18 mouse cellular contexts compared by ENCODE assay signal in genomic region chr2:151975295-151975694, GRCm38 (mm10). TPM values are rescaled to one million over a fixed set of nuclear protein-coding genes. Genes with fewer than 3 reads are reported as not detected.
DNase-seq lines count a peak whose midpoint lies in the region; ATAC-seq and TF ChIP-seq lines count a peak whose summit lies in the region.
"Had no signal": no experiment of that assay in that cellular context is flagged by ENCODE, and none has a peak within 500 bp of the region (broad histone marks: within the 10 kb centered on the region; RNA-seq: fewer than 3 reads in every experiment).

No protein-coding gene starts in this region.

- peak; percentile 6; the same call in 1 of the 2 replicates for TF ChIP-seq CTCF in gastrocnemius, adult 2 months (IDR thresholded peaks at IDR 0.05)
- TF ChIP-seq CTCF in layer of hippocampus, adult 2 months (conservative IDR thresholded peaks at IDR 0.05), result peak; percentile 51

- H3K9ac ChIP-seq in neural tube, embryonic 11.5 days (ENCODE audit: low read length), result no peak overlapping the region
- H3K9ac ChIP-seq: embryonic facial prominence, embryonic 13.5 days; hindbrain, embryonic 15.5 days; limb, embryonic 13.5 days; lung, embryonic 15.5 days; midbrain, embryonic 13.5 days had no signal

- H3K4me2 ChIP-seq in neural tube, embryonic 11.5 days (ENCODE audit: low read depth), result no peak overlapping the region
- H3K4me2 ChIP-seq: embryonic facial prominence, embryonic 13.5 days; hindbrain, embryonic 15.5 days; limb, embryonic 13.5 days; lung, embryonic 15.5 days had no signal

- H3K9me3 ChIP-seq in neural tube, embryonic 11.5 days (ENCODE audit: control insufficient read depth, low read length), result no peaks in the 10 kb centered on the region
- H3K9me3 ChIP-seq: embryonic facial prominence, embryonic 13.5 days; hindbrain, embryonic 15.5 days; limb, embryonic 13.5 days; lung, embryonic 15.5 days; midbrain, embryonic 13.5 days had no signal

- ATAC-seq in neural tube, embryonic 11.5 days (ENCODE audit: insufficient read depth, low FRiP score, low TSS enrichment), result no peak
- ATAC-seq: midbrain, embryonic 13.5 days had no signal

- peaks cover 40% of the 10 kb centered on the region for H3K4me1 ChIP-seq in neural tube, embryonic 11.5 days (ENCODE audit: control insufficient read depth, insufficient read depth, low read length)

- H3K27ac ChIP-seq in gastrocnemius, adult 2 months, result no peak overlapping the region
- H3K27ac ChIP-seq in layer of hippocampus, adult 2 months, result no peak overlapping the region
- no peak overlapping the region for H3K27ac ChIP-seq in neural tube, embryonic 11.5 days (ENCODE audit: low read depth, low read length)
- H3K27ac ChIP-seq: embryonic facial prominence, embryonic 13.5 days; hindbrain, embryonic 15.5 days; limb, embryonic 13.5 days; midbrain, embryonic 13.5 days had no signal

- no peaks in the 10 kb centered on the region for H3K36me3 ChIP-seq in neural tube, embryonic 11.5 days (ENCODE audit: control insufficient read depth, insufficient read depth, low read length)
- H3K36me3 ChIP-seq: hindbrain, embryonic 15.5 days; midbrain, embryonic 13.5 days had no signal

- WGBS in neural tube, embryonic 11.5 days, result 91% methylated on average over 5 of the region's 5 CpGs

- 0 out of 2 replicates have a peak, but pooled peaks cover 3% of the 10 kb centered on the region for H3K27me3 ChIP-seq in neural tube, embryonic 11.5 days (ENCODE audit: control insufficient read depth, insufficient read depth, low read length)
- H3K27me3 ChIP-seq: hindbrain, embryonic 15.5 days; lung, embryonic 15.5 days; midbrain, embryonic 13.5 days had no signal

- intact Hi-C loops in gastrocnemius, adult 2 months (cut with DNase I), result no loop called here

- H3K4me3 ChIP-seq in gastrocnemius, adult 2 months, result no peak overlapping the region
- no peak overlapping the region for H3K4me3 ChIP-seq in layer of hippocampus, adult 2 months
- no peak overlapping the region for H3K4me3 ChIP-seq in neural tube, embryonic 11.5 days (ENCODE audit: low read depth, low read length)
- H3K4me3 ChIP-seq: embryonic facial prominence, embryonic 13.5 days; hindbrain, embryonic 15.5 days; limb, embryonic 13.5 days; lung, embryonic 15.5 days; midbrain, embryonic 13.5 days had no signal

- DNase-seq in gastrocnemius, adult 2 months, result peak; percentile 7
- no peak for DNase-seq in gastrocnemius, postnatal 25 days
- DNase-seq in layer of hippocampus, adult 2 months (ENCODE audit: low spot score in 2 of 2), result no peak
- DNase-seq in layer of hippocampus, adult 8-10 months (ENCODE audit: low spot score in 2 of 2), result no peak
- DNase-seq in neural tube, embryonic 11.5 days (ENCODE audit: low spot score), result peak; percentile 9
- DNase-seq in neural tube, embryonic 10.5 days (ENCODE audit: extremely low spot score, low spot score), result no peak
- DNase-seq in right cerebral cortex, postnatal 14 days, result no peak
- no peak for DNase-seq in adipocyte (ENCODE audit: low spot score)
- DNase-seq: adrenal gland, postnatal 25 days; cerebellum, adult 9-10 months; gastrocnemius, postnatal 10 days; right cerebral cortex, adult 18-20 months; thymus, postnatal 4 days had no signal

RNA-seq across cellular contexts. Expression of gene Fam110a, which starts 4.7 kb away (rescaled TPM):
- total RNA-seq in gastrocnemius, adult 2 months (2021), result 1 to 10 TPM; 1.8 to 2.6 TPM
- 1 to 10 TPM; 2.2 to 2.9 TPM for total RNA-seq in gastrocnemius, postnatal 25 days (2021)
- total RNA-seq in layer of hippocampus, adult 2 months (2021), result 1 to 10 TPM; 7.8 to 8.0 TPM
- 1 to 10 TPM; 5.9 to 8.0 (median 7.2) TPM for total RNA-seq in layer of hippocampus, adult 8-10 months (2022)
- polyA plus RNA-seq in neural tube, embryonic 11.5 days (2014; fragmentation: Nextera tagmentation; extraction: Ambion mirVana), result 82.2 and 92.9 TPM in 2 replicates

RNA-seq across cellular contexts. Expression of gene Slc52a3, which starts 21.0 kb away (rescaled TPM):
- 1 to 10 TPM in 1 of 2 experiments, under 1 TPM in 1; 0.69 to 1.6 TPM for total RNA-seq in gastrocnemius, adult 2 months (2021)
- under 1 TPM; 0.94 to 1.00 TPM for total RNA-seq in gastrocnemius, postnatal 25 days (2021)
- total RNA-seq in layer of hippocampus, adult 2 months (2021), result 1 to 10 TPM; 2.8 to 2.9 TPM
- total RNA-seq in layer of hippocampus, adult 8-10 months (2022), result 1 to 10 TPM; 2.1 to 3.9 (median 2.1) TPM
- polyA plus RNA-seq in neural tube, embryonic 11.5 days (2014; fragmentation: Nextera tagmentation; extraction: Ambion mirVana), result 1.0 and 1.1 TPM in 2 replicates

Comparison
In these comparisons a context has a peak if more than half of its experiments do, and no peak if none do; other contexts are left out.
1. DNase-seq: peak in gastrocnemius, adult 2 months (single experiment) and neural tube, embryonic 11.5 days (single experiment); none in gastrocnemius, postnatal 25 days (single experiment), layer of hippocampus, adult 2 months (0 of 2), layer of hippocampus, adult 8-10 months (0 of 2), neural tube, embryonic 10.5 days (single experiment), right cerebral cortex, postnatal 14 days (single experiment) and adipocyte (single experiment).